Mouse (Mus musculus) lung, postnatal 4 days (tissue): Measurements from ENCODE around the gene Efna5.
A peak's percentile ranks its signal among the peaks of the same experiment; 100 is the strongest.

ENCODE experiments used
- DNase-seq, 2 experiments: peaks; one replicate each; pipeline ENCODE4 v3.0.0; 2021

Gene Efna5

GRCm38 (mm10) chr17:62787855-62788254 lies 93.3 kb downstream of the Efna5 start:
- no peak for DNase-seq

- no peak for DNase-seq
Observed at GRCm38 (mm10) chr17:62786602-62786907, 94.6 kb downstream of the Efna5 start.

GRCm38 (mm10) chr17:62785781-62786601 lies 95.1 kb downstream of the Efna5 start:
- no peak for DNase-seq

GRCm38 (mm10) chr17:62784274-62785171 lies 96.6 kb downstream of the Efna5 start:
- DNase-seq = no peak

DNA sequence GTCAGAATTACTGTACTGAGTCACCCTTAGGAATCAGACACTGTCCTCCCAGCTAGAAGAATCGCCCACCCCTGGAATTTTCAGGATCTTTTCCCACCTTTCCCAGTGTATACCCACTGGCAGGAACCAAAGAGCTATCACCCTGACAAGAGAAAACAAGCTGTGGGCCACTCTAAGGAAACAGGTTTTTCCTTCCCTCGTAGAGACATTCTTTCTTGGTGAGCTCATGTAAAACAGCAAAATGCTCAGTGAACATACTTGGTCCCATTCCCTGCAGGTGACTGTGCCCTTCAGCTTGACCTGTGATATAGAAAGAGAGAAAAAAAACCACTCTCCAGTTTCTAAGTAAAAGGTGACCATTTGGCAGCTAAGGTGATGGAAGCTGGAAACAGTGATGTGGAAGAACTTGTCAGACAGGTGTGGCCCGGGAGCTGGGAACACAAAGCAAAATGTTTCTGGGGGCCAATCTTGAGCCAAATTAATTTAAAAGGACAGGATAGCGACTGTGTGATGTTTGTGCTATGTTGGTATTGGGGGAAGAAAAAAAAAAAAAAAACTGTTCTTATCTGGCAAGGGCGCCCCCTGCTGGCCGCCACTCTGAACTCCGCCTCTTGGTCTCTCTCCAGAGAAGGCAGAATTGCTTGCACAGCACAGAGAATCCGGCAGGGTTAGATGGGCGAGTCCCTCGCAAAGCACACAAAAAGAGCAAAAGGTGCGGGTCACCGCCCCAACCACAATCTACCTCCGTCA lies 97.4 kb downstream of the Efna5 start:
- peak; percentile 81 to 83 for DNase-seq

GRCm38 (mm10) chr17:62782826-62783404 lies 98.2 kb downstream of the Efna5 start:
- DNase-seq = peak; percentile 15 to 27

- no peak for DNase-seq
Observed at GRCm38 (mm10) chr17:62781120-62781519, 100.0 kb downstream of the Efna5 start.

DNA sequence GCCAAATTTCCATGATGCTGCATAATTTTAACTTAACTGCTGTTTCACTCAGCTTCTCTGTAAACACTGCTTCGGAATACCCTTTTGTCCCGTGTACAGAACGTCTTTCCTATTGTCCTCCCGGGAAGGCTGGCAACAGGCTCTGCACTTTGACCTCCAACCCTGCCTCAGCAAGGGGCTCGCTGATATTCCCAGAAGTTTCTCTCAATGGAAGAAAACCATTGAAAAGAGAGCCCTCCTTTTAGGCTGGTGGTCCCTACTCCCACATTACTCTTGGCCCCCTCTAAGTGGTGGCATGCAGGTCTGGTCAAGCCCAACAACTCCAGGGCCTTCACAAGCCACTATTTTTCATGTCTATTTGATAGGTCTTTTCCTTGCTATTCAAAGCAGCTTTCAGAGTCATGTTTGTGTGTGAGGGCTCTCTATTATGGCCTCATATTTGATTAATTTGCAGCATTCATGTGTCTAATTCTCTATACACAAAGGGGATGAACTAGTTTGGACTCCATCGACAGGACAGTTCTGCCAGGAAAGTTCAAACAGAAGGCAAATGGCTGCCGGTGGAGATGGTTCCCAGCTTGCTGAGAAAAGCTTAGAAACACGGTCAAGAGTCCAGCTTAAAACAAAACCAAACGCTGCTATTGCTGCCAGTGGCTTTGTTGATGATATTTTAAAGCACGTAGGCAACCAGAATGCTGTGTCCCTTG lies 103.1 kb downstream of the Efna5 start:
- DNase-seq = peak; percentile 17 to 57

GRCm38 (mm10) chr17:62776710-62777109 lies 104.4 kb downstream of the Efna5 start:
- no peak for DNase-seq

DNA sequence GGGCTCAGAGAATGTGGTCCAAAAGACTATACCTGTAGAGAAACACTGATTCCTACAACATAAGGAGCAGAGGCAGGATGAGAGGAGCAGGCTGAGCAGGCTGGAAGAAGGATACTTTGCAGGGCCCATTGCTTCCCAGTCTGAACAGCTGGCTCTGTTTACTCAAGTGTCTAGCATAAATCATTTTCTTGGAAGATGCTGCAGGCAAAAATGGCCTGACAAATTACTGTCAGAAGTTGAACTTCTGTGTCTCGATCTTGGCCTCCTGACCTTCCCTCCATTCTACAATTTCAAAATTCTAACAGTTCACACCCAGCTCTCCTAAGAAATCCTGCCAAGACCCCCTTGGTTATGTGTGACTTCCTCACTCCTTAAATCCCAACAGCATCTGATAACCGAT lies 105.1 kb downstream of the Efna5 start:
- peak; percentile 10 to 30 for DNase-seq

DNA sequence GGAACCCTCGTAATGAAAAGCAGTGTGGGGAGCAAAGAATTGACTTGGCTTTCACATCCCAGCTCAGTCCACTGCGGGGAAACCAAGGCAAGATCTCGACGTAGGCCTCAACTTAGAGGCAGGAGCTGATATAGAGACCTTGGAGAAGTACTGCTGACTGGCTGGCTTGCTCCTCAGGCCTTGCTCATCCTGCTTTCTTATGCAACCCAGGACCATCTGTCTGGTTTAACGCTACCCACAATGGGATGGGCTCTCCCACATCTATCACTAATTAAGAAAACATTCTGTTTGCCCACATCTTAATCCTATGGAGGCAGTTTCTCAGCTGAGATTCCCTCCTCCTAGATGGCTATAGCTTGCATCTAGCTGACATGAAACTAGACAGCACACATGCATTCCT lies 105.7 kb downstream of the Efna5 start:
- DNase-seq = no peak

GRCm38 (mm10) chr17:62774749-62775148 lies 106.4 kb downstream of the Efna5 start:
- no peak for DNase-seq

GRCm38 (mm10) chr17:62766705-62767104 lies 114.4 kb downstream of the Efna5 start:
- no peak for DNase-seq

DNA sequence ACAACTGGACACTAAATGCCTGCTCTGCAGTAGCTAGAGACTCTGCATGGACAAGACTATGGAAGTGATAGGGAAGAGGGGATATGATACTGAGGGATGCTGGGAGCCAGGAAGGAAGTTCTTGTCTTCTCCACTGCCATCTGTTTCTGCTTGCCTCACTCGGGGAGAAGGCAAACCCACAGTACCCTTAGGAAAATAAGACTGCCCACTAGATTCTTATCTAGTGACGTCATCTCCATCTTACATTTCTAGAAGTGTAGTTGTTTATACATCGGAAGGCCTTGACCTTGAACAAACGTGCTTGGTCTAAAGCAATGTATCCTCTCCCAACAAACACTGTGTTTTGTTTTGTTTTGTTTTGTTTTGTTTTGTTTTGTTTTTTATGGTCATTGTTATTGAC lies 116.0 kb downstream of the Efna5 start:
- DNase-seq = no peak

DNA sequence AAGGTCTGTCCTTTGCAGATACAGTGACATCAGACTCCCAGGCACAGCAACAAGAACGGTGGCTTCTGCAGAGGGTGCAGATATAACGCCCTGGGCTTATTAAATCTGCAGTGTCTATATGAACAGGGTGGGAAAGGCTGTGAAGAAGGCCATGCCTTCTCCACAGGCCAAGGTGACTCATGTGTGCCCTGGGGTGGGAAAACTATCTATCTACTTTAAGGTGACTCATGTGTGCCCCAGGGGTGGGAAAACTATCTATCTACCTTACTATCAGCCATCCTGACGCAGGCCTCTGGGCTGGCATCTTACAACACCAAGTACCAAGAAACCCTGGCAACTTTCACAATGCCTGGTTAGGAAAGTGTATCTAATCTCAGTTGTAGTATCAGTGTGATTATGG lies 124.2 kb downstream of the Efna5 start:
- no peak for DNase-seq

GRCm38 (mm10) chr17:62755635-62756034 lies 125.5 kb downstream of the Efna5 start:
- no peak for DNase-seq

DNA sequence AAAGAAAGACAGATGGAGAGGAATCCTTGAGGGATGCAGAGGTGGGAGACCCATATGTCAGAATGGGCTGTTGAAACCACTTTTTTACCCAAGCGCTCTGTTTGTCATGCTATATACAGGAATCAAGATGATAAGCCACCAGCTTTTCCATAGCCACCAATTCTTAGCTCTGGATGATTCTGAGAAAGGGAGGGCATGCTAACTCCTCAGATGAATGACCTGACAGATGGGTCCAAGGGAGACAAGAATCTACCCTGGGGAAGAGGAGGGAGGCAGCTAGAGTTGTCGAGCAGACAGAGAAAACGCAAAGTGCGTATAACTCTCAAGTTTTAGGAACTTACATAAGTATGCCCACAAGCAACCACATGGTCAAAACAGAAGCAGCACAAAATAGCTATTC lies 126.5 kb downstream of the Efna5 start:
- no peak for DNase-seq

- no peak for DNase-seq
Observed at GRCm38 (mm10) chr17:62752381-62752889, 128.7 kb downstream of the Efna5 start.

DNA sequence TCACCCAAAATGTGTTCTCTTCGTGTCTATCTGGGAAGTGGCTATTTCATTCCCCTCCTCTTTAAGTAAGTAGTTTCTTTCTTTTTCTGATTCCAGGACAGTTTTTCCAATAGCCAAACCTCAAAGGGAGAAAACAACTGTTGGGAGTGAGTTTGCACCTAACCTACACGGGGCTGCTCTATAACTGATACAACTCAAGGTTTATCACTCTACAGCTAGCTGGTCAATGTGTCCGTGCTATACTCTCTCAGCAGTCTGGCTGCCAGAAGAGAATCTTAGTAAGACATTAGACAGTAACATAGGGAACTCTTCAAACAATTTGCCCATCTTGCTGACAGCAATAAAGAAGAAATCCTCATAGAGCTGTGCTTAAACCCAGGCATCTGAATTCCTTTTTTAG lies 130.5 kb downstream of the Efna5 start:
- DNase-seq = no peak

- DNase-seq = no peak
Observed at GRCm38 (mm10) chr17:62748803-62749619, 132.1 kb downstream of the Efna5 start.

DNA sequence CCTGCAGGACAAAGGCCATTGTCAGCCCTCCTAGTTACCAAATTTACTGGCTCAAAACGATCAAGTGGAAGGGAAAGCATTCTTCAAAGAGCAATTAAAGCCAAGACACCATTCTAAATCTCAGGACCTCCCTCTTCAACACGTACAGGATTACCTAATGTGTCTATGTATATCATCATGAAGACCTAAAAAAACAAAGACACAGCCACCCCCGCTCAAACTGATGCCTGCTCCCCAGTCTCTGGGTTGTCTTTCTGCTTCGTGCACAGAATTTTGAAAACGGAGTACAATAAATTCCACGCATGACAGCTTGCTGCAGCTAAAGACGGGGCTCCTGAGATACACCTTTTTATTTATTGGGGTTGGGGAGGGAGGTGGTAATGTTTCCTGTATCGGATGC lies 133.7 kb downstream of the Efna5 start:
- no peak for DNase-seq
